Mouse (Mus musculus) kidney, adult 8-10 months (tissue): ENCODE data around the gene Atoh7.
A peak's percentile ranks its signal among the peaks of the same experiment; 100 is the strongest.
"Not testable (repeated sequence)": the region's sequence is repeated elsewhere in the genome, so short reads cannot be mapped to it uniquely, and the experiment has no call there.

ENCODE experiments used
- DNase-seq, 2 experiments: peaks; one replicate each; pipeline ENCODE4 v3.0.0; 2022

Gene Atoh7

DNA sequence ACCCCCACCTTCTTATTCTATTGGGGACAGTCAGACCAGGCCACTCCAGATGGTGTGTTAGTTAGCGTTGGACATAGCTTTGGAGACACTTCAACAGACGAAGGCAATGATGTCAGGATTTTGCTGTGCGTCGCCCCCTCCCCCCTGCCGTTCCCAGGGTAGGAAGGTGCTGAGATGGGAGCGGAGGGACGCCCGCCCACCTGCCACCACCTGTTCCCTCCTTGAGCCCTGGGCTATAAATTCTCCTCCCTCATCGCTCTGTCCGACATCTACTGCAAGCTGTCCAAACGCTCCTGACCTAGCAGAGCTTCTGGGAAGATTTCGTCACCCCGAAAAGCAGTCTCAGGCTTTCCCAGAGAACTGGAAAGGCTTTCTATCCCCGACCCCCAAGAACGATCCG, at the start of gene Atoh7:
Gene Atoh7, plus strand, starts transcription at position 131 of the 400 bp plus-strand sequence.
- DNase-seq: no peak

DNA sequence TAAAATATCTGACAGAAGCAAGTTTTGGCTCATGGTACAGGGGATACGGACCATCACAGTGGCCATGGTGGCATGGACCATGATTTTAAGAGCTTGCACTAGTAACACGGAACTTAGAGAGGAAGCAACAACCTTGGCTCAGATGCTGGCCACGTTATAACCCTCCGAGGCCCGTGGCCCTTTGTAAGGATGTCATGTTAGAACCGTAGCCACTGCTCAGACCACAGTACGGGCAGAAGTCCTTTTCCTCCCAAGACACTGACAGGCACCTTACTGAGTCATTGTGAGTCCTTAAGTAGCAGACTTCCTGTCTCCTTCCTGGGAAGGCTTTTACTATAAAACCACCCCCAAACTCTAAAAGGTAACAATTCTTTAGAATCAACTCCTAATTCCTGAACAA, 48.2 kb upstream of the Atoh7 start:
- DNase-seq: no peak

DNA sequence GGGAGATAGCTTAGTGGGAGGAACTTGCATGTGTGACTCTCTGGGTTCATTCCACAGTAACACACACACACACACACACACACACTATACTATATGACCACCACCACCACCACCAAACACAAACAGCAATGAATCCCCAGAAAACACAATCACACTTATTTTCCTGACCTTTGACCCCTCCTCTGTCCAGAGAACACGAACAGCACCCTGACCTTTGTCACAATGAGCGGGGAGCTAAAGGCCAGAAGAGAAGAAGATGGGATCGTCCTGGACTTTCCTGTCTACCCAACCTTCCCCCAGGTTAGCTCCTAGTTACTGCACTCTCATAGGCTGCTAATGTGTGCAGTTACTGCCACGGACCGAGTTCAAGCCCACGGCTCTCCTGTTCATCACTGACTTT, 47.4 kb upstream of the Atoh7 start:
- no peak for DNase-seq

DNA sequence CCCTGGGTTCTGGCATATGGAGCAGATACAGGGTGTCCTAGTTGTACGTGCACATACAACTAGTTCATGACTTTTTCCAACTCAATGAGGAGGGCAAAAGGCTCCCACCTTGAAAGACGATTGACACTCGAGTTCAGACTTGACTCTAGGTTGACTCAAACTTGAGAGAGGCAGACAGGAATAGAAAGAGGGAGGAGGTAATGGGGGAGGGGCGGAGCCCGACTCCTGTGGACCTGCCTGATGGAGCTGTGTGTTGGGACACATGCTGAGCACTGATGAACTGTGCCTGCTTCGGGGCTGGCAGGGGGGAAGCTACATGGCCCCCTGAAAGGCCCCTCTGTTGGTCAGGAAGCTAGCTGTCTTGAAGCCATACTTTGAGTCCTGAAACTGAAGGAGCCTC, 46.4 kb upstream of the Atoh7 start:
- no peak for DNase-seq

DNA sequence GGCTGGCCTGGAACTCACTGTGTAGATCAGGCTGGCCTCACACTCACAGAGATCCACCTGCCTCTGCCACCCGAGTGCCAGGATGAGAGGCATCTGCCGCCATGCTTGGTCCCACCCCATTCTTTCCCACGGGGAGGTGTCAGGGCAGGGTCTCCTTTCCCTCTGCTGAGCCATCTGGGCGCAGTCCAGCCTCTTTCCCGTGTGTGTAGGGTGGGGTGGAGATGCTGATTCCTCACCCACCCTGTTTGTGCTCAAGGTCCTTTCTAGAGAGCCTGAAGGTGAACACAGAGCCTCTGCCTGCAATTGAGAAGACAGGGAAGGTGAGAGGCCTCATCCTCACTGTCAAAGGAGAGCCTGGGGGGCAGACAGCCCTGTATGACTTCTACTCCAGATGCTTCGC, 45.4 kb upstream of the Atoh7 start:
- DNase-seq: not testable (repeated sequence)

DNA sequence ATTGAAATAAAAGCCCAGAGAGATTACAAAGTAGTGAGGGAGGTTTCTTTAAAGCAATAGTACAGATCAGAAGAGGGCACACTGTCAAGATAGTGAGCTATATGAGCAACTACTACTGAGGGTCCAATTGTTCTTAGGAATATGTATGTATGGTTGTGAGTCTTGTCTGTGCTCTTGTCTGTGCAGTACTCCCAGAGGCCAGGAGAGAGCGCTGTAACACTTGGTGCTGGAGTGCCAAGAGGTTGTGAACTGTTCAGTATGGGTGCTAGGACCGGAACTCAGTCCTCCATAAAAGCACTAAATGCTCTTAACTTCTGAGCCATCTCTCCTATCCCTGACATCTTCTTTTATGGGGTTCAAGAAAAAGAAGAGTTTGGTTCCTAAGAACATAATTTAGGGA, 44.9 kb upstream of the Atoh7 start:
- no peak for DNase-seq

DNA sequence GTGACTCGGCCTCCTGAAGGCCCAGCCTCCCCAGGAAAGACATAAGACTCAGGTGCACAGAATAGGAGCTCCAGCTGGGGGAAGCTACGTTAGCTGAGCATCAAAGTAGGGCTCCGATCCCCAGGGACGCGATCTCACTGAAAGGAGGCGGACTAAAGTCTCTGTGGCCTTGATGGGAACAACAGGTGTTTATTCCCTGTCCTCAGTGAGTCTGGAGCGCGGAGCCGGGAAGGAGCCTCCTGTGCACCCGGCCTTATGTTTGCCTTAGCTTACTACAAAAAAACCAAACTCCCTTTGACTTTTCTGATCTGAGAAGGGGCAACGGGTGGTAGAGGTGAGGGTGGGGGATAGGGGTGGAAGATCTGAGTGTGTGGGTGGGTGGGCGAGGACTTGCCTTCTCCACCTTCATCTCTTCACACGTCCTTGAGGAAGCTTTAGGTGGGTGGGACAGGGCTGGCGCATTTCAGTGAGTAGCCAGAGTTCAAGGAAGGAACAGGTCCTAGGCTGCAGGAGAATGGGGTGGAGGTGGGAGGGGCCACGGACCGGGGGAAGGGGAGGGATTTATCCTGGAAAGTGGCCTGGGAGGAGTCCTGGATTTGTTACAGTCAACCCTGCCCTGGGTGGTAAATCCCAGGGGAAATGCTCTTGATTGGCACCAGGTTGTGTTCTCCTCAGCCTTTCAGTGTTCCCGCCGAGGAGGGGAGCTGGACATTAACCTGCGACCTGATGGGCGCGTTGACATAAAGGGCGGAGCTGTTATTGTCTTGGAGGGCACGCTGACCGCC, 42.3 kb upstream of the Atoh7 start:
- DNase-seq: peak; percentile 71 to 75

DNA sequence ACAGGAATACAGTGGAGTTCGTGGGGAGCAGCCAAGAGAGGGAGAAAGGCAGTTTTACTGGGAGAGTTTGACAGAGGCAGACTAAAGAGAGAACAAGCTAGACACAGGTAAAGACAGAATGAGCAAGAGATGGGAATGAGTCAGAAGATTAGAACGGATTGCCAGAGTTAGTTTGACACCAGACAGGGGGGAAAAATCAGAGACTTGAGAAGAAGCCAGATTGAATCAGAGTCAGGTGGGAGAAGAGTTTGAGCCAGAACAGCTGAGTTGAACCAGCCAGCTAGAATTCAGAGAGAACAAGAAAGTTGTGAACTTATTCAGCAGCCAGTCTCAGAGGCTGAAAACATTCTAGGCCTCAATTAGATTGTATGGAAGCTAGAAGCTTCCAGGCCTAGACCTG, 39.6 kb upstream of the Atoh7 start, which contains the start of gene Pbld1:
Gene Pbld1, plus strand, starts transcription at position 301 of the 400 bp plus-strand sequence.
- DNase-seq: no peak

DNA sequence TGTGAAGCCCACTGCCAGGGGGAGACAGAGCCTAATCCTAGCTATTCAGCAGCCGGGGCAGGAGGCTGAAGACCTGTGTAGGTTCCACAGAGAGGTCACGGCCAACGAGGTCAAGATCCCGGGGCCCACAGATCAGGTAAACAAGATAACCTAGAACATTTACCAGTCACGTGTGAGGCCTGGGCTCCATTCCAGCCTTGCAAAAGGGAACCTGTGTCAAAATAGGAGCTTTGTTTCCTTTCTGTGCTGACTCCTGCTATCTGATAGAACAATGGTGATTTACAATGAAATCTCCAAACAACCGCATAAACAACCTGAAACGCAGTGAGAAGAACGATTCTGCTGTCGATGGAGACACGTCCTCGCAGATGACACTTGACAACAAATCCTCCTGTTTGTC, 39.0 kb upstream of the Atoh7 start:
- peak; percentile 85 to 86 for DNase-seq

DNA sequence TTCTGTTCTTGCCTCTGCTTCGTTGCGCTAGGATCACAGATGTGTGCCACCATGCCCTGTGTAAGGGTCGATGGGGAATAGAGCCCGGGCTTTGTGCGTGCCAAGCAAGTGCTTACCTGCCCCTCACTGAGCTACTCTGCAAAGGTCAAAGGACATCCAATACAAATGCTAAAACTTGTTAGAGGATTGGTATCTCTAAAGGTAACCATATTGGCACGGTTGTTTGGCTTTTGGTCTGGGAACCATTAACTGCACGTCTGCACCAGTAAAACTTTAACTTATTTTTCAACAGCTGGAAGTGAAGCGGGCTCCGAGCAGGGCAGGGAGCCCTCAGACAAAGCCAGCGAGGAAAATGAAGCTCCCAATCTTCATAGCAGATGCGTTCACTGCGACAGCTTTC, 38.2 kb upstream of the Atoh7 start:
- DNase-seq: peak; percentile 63 to 78

DNA sequence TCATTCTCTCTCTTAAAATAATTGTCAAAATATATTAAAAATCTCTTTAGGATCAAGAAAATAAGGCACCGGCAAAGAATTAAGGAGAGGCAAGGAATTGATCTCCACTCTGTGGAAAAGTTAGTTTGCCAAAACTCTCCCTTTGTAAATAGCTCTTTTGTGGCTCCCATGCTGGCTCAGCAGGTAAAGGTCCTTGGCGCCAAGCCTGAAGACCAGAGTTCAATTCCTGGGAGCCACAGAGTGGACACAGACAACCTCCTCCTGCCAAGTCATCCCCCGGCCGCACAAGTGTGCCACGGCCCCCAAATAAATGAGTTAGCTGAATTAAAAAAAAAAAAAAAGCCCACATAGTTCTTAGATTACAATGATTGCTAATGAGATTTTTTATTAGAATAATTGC, 36.8 kb upstream of the Atoh7 start:
- peak; percentile 80 to 89 for DNase-seq

DNA sequence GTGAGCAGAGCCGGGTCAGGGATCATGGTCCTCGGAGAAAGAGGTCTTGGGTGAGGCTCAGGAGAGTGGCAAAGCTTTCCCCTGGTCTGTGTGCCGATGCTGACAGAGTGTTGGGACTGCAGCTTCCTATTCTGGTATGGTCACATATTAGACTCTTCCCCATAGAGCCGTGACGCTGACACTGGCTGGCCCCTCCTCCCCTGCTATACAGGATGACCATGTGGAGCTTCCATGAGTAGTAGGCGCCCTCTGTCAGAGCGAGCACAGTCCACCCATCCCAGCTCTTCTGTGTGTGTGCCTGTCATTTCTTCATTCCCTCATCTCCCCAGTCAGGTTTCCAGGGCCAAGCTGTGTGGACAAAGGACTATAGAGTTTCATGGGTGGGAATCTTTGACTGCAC, 36.1 kb upstream of the Atoh7 start:
- DNase-seq: no peak

DNA sequence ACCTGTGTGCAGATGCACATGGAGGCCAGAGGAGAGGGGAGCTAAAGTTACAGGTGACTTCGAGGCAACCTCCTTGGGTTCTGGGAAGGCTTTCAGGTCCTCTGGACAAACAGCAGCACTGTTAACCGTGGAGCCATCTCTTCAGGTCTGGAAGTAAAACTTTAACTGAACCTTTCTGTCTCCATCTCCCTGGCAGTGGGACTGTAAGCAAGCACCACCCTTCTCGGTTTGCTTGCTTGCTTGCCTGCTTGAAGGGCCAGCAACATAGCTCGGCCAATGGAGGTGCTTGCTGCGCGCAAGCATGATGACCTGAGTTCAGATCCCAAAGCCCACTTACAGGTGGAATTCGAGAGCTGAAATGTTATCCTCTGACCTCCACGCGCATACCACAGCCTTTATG, 34.9 kb upstream of the Atoh7 start:
- DNase-seq: peak; percentile 50 to 65

DNA sequence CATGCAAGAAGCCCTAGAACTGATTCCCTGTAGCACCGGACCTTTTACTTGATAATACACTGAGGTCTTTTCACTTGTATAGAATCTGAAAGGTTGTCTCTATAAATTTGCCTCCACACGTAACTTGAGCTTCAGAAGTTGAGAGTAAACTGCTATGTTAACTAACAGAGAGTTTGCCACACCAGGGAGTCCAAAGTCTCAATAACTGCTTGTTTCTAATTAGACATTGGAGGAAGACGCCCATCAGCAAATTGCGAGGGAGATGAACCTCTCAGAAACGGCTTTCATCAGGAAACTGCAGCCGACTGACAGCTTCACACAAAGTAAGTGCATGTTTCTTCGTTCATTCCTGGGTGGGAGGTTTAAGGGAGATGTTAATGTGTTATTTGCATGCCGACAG, 33.9 kb upstream of the Atoh7 start:
- peak; percentile 26 to 29 for DNase-seq

DNA sequence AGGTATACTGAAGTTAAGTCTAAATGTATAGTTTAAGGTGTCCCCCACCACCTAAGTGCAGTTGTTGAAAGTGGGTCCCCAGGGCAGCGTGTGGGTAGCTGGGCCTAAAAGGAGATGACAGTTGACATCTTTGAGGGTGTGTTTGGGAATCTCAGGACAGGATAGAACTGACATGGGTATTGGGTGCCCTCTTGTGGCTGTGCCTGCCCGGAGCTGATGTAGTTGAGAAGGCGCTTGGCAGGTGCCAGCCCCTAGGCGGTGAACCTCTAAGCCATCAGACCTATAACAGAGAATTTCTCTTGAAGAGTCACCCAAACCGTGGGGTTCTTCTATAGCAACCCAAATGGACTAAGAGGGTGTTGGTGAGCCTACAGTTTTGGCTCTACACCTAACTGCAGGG, 33.5 kb upstream of the Atoh7 start:
- DNase-seq: peak; percentile 78 to 87

DNA sequence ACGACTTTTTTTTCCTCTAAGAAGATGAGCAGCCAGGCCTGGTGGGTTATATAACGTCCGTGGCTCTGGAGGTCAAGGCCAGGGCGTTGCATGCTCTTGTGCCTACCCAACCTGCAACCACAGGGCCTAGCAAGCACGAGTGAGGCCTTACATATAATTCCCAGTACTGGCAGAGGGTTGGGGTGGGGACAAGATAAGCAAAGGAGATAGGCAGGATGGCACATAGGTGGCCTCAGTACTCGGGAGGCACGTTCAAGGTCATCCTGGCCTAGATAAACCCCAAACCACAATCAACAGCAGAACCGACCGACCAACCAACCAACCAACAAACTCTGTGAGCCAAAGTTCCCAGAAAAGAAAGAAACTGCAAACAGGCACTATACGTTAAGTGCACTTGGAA, 13.1 kb upstream of the Atoh7 start:
- DNase-seq: no peak

DNA sequence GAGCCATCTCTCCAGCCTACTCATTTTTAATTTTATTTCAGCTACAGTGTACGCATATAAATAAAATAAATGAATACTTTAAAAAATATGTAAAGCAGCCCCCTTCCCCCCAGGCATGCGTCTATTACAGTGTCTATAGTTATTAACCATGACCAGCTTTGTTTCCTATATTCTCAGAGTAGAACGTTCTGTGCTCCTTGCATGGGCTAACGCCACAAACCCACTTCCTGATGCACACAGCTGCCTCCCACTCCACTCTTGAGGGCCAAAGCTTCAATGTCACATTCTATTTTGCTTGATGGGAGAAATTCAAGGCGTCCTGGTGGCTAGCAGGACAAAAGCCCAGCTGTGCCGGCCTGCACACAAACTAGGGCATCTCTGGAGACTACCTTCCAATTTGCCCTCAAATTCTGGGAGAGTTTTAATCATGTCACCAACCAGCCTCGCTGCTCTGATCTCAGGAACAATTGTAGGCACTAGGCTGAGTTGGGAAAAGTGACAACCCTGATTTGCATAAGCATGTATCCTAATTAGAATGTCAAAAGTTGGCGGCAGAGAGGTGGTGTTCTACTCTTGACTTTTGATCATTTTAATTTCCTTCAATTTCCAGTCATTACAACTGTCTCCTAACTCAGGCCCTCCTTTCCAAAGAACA, 10.2 kb upstream of the Atoh7 start:
- no peak for DNase-seq

DNA sequence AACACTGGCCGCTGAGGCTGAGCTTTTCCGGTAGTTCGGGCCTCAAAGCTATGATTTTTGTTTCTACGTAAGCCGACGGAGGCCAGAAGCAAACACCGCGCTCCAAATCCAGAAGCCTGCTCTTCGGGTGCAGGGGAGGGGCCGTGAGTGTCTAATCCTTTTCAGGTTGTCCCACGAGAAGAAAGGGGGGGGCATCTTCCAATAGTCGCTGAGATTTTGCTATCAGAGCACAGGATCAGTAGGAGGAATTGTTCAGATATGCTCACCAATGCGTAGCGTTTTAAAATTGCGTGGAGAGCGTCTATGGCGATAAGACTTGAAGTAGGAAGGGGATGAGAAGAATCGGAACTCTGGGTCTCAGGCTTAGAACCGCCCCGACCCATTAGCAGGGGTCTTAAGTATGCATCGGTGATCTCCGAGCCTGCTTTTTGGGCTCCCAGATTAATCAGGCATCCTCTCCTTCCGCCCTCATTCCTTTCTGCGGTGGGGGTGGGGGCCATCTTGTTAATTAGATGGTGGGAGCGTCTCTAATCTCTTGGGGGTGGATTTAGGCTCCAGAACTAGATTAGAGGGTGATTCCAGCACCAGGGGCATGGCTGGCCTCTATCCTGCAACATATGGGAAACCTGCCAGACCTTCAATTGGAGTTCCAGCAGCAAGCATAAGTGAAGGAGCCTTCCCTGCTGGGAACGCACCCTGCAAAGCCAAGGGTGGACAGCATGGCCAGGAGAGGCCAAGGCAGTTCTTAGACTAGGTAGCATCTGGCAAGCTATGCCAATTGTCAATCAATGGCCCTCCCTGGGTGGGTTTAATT, 9.5 kb upstream of the Atoh7 start:
- DNase-seq: no peak

DNA sequence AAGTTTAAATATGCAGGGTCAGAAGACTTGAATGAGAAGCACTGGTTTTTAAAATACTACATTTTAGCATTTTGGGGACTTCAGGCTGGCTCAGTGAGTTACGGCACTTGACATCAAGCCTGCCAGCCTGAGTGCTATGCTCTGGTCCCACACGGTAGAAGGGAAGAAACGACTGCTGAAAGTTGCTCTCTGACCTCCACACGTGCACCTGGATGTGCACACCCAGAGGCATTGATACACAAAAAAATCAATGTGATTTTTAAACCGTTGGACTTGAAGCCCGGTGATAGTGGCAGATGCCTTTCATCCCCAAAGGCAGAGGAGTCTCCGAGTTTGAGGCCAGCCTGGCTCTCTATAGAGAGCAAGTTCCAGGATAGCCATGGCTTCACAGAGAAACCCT, 7.5 kb upstream of the Atoh7 start:
- no peak for DNase-seq

DNA sequence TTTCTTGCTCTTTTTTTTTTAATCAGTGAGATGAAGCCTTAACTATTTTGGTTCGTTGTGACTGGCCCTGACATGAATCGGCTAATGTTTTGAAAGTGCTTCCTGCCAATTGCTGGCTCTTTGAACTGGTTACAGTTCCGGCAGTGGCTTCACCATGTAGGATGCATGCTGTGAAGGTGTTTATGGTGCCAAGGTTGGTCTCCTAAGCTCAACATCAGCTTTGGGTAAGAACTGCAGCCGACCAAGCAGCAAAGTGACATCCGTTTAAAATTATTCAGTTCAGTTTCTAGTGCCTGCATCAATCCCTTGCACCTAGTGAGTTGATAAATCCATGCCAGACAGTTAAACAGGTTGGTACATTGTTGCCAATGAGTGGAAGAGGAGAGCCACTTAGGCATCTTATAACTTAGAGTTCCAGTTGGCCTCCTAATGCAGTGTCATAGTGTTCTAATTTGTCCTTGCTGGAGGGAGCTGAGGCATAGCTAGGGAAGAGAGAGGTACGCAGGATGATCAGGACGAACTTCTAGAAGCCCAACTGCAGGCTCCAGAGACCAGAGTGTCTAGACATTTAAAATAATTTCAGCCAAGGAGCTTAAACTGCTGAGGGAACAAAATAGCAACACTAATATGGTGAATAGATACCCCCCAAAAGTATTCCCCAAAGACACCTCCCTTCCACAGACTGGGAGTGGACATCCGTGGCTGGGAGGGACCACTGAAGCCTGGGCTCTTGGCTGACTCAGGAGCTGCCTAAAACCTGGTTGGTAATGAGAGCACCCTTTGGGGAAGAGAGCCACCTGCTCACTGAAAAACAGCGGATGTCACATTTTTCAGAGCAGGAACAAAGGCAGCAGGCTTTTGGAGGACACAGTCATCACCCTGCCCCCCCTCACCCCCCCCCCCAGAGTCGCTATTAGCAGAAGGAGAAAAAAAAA, 6.6 kb upstream of the Atoh7 start:
- DNase-seq: no peak

DNA sequence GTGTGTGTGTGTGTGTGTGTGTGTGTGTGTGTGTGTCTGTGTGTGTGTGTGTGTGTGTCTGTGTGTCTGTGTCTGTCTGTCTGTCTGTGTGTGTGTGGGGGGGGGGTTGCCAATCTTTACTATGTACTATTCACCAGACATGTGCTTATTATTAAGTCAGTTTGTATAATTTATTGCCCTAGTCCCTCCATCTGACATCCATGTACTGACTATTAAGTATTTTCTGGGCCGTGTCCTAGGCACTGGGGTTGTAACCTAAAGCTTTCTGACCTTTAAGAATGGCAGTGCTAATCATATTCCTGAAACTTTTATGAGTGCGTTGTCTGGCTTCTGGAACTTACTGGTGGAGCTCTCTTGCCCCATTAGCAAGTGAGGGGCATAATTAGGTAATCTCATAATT, 2.7 kb upstream of the Atoh7 start:
- DNase-seq: no peak

DNA sequence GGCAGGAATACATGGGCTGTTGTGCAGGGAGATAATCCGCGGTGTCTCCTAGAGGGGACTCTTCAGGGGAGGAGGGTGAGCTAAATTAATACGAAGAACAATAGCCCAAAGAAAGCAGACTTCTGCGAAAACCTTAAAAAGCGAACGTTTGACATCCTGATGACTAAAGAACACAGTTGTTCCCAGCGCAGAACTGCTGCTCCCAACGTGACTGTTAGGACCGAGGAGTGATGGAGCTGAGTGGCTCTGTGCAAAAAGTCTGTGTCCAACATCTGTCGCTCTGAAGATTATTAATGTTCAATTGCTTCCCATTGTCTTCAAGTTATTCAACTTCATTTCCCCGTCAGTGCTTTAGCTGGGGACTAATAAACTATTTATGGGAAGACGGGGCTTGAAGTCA, 1.3 kb upstream of the Atoh7 start:
- no peak for DNase-seq
